Comparison of ENCODE assay signal across 23 mouse cellular contexts in the genomic region with DNA sequence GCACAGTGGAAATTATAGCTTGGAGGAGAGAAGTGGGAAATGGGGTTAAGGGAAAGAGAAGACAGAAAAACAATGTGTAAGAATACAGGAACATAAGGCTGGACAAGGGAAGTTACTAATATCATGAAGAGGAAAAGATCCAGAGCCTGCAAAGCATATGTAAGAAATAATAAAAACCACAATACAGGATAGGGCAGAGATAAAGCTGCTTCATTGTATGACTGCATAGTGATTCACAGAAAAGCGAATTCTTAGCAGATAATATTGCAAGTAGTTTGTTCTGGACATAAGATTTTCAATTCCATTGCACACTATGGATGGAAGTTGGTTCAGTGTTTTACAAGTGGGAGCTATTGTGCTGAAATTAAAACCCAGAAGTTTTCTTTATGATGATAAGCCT. TPM values are rescaled to one million over a fixed set of nuclear protein-coding genes. Genes with fewer than 3 reads are reported as not detected.
A peak's percentile ranks its signal among the peaks of the same experiment; 100 is the strongest.
DNase-seq lines count a peak whose midpoint lies in the region; ATAC-seq and TF ChIP-seq lines count a peak whose summit lies in the region.
"Had no signal": no experiment of that assay in that cellular context is flagged by ENCODE, and none has a peak within 500 bp of the region (broad histone marks: within the 10 kb centered on the region; RNA-seq: fewer than 3 reads in every experiment).

No protein-coding gene starts in this region.

- H3K27me3 ChIP-seq in C2C12 (ENCODE audit: control insufficient read depth, insufficient read depth, insufficient read length) = no peaks in the 10 kb centered on the region
- H3K27me3 ChIP-seq in liver, postnatal 0 days (ENCODE audit: insufficient read depth, low read length) = no peaks in the 10 kb centered on the region
- H3K27me3 ChIP-seq: embryonic facial prominence, embryonic 13.5 days; embryonic facial prominence, embryonic 15.5 days; forebrain, embryonic 13.5 days; forebrain, embryonic 15.5 days; Patski had no signal

- no peaks in the 10 kb centered on the region for H3K36me3 ChIP-seq in C2C12 (ENCODE audit: control insufficient read depth, insufficient read depth)
- H3K36me3 ChIP-seq in liver, postnatal 0 days (replicated peaks; ENCODE audit: insufficient read depth, low read length) = no peaks in the 10 kb centered on the region
- H3K36me3 ChIP-seq: embryonic facial prominence, embryonic 13.5 days; embryonic facial prominence, embryonic 15.5 days; forebrain, embryonic 15.5 days had no signal

- peaks cover 6% of the 10 kb centered on the region for H3K4me1 ChIP-seq in embryonic fibroblast, embryonic 13.5 days (ENCODE audit: control insufficient read depth, insufficient read depth, low read length)
- H3K4me1 ChIP-seq in liver, postnatal 0 days (ENCODE audit: insufficient read depth) = no peaks in the 10 kb centered on the region
- H3K4me1 ChIP-seq: embryonic facial prominence, embryonic 15.5 days; forebrain, embryonic 13.5 days; forebrain, embryonic 15.5 days had no signal

- no peak for TF ChIP-seq CTCF in C2C12 (IDR thresholded peaks at IDR 0.05; ENCODE audit: control insufficient read depth, insufficient read depth, insufficient read length)
- no peak for TF ChIP-seq CTCF in embryonic fibroblast, embryonic 13.5 days (IDR thresholded peaks at IDR 0.05; ENCODE audit: borderline replicate concordance, insufficient read depth, low read length)
- no peak for TF ChIP-seq CTCF in liver, postnatal 0 days (IDR thresholded peaks at IDR 0.05; ENCODE audit: low read depth)

- no peak overlapping the region for H3K4me2 ChIP-seq in liver, postnatal 0 days (ENCODE audit: low read depth, low read length)
- H3K4me2 ChIP-seq: embryonic facial prominence, embryonic 13.5 days; embryonic facial prominence, embryonic 15.5 days; forebrain, embryonic 13.5 days; forebrain, embryonic 15.5 days had no signal

- 79% methylated on average over 1 of the region's 1 CpGs for WGBS in liver, postnatal 0 days (ENCODE audit: insufficient replicate concordance)

- H3K9me3 ChIP-seq in liver, postnatal 0 days (ENCODE audit: low read length) = no peaks in the 10 kb centered on the region
- H3K9me3 ChIP-seq: embryonic facial prominence, embryonic 13.5 days; embryonic facial prominence, embryonic 15.5 days; forebrain, embryonic 13.5 days; forebrain, embryonic 15.5 days had no signal

- H3K9ac ChIP-seq in liver, postnatal 0 days (replicated peaks) = no peak overlapping the region
- H3K9ac ChIP-seq: embryonic facial prominence, embryonic 13.5 days; embryonic facial prominence, embryonic 15.5 days; forebrain, embryonic 13.5 days; forebrain, embryonic 15.5 days had no signal

- TF ChIP-seq POLR2A in embryonic fibroblast, embryonic 13.5 days (IDR thresholded peaks at IDR 0.05; ENCODE audit: low read depth, low read length) = no peak

- no peaks in the 10 kb centered on the region for H3K79me2 ChIP-seq in C2C12 (ENCODE audit: control insufficient read depth, insufficient read depth)

- ATAC-seq in frontal cortex, adult (ENCODE audit: low TSS enrichment) = no peak
- no peak for ATAC-seq in liver, postnatal 0 days
- ATAC-seq: activated CD4-positive, CD25-positive, alpha-beta regulatory T cell, adult 4 months; forebrain, embryonic 13.5 days; forebrain, embryonic 15.5 days; Patski had no signal

- TF ChIP-seq EP300 in liver, postnatal 0 days (IDR thresholded peaks at IDR 0.05; ENCODE audit: low read depth) = no peak

- H3ac ChIP-seq in C2C12 (ENCODE audit: control insufficient read depth, insufficient read length, low read depth) = peak overlapping the region; percentile 36

- no peak overlapping the region for H3K4me3 ChIP-seq in C2C12 (ENCODE audit: insufficient read depth, poor library complexity, severe bottlenecking)
- no peak overlapping the region for H3K4me3 ChIP-seq in embryonic fibroblast, embryonic 13.5 days (ENCODE audit: insufficient read depth, low read length)
- H3K4me3 ChIP-seq in liver, postnatal 0 days (ENCODE audit: low read depth, low read length) = no peak overlapping the region
- H3K4me3 ChIP-seq: embryonic facial prominence, embryonic 13.5 days; embryonic facial prominence, embryonic 15.5 days; forebrain, embryonic 13.5 days; forebrain, embryonic 15.5 days had no signal

- peak; percentile 64 for DNase-seq in 3T3-L1 (ENCODE audit: low read depth, low spot score)
- DNase-seq in MEL-GATA-1-ER (ENCODE audit: extremely low read depth, low read depth) = peak; percentile 14
- DNase-seq in kidney, postnatal 4 days = no peak
- DNase-seq in right cerebral cortex, postnatal 36 days (ENCODE audit: low spot score in 2 of 2) = no peak
- no peak for DNase-seq in liver, postnatal 0 days
- DNase-seq: adrenal gland, adult 8-10 months; adrenal gland, postnatal 14 days; adrenal gland, postnatal 36 days; B cell, adult 2 months; cerebellum, adult 11-12 months; cerebellum, adult 2 months; cerebellum, adult 9-10 months; cerebellum, postnatal 10 days; cerebellum, postnatal 25 days had no signal

- H3K27ac ChIP-seq in embryonic fibroblast, embryonic 13.5 days (ENCODE audit: insufficient read depth, low read length) = peak overlapping the region; percentile 52
- no peak overlapping the region for H3K27ac ChIP-seq in liver, postnatal 0 days (ENCODE audit: low read depth)
- H3K27ac ChIP-seq: embryonic facial prominence, embryonic 13.5 days; embryonic facial prominence, embryonic 15.5 days; forebrain, embryonic 13.5 days; forebrain, embryonic 15.5 days had no signal

- H3K79me3 ChIP-seq in C2C12 (ENCODE audit: low read depth) = no peaks in the 10 kb centered on the region

TF ChIP-seq in C2C12, 6 proteins besides CTCF, POLR2A, EP300 and RAD21:
- peak; percentile 20 for TF ChIP-seq CEBPB (IDR thresholded peaks at IDR 0.05; ENCODE audit: low read depth)
- peak; percentile 66 for TF ChIP-seq FOSL1 (IDR thresholded peaks at IDR 0.05; ENCODE audit: insufficient read depth, low read length, poor library complexity, severe bottlenecking)
- TF ChIP-seq MAX (IDR thresholded peaks at IDR 0.05) = no peak

RNA-seq across cellular contexts. Expression of a gene that starts 59.0 kb away (rescaled TPM):
- polyA plus RNA-seq in C2C12 (2012; fragmentation: generic; extraction: Trizol) = 1,862 TPM
- polyA plus RNA-seq in embryonic fibroblast, embryonic 13.5 days (2011; ENCODE audit: insufficient read length, low read depth, missing spikeins) = 567 and 574 TPM in 2 replicates
- 176 and 192 TPM in 2 replicates for polyA plus RNA-seq in liver, postnatal 0 days (2015; fragmentation: Nextera tagmentation; extraction: Ambion mirVana)

Comparison
In these comparisons a context has a peak if more than half of its experiments do, and no peak if none do; other contexts are left out.
1. DNase-seq: peak in 3T3-L1 (single experiment) and MEL-GATA-1-ER (single experiment); none in kidney, postnatal 4 days (0 of 2), right cerebral cortex, postnatal 36 days (0 of 2) and liver, postnatal 0 days (single experiment).